Mouse (Mus musculus) bone marrow, adult 2 months (tissue): ENCODE results near the gene Olfr149.

Source experiments
- CTCF ChIP-seq: fragments of 200-500 bp; IDR thresholded peaks from 2 replicates; pipeline ENCODE4 v1.5.1; 2011; ENCODE audit warnings: low read length, control low read depth; ENCODE audit not compliant: control insufficient read depth, insufficient read depth
- POLR2A ChIP-seq: fragments of 200-500 bp; IDR thresholded peaks from 2 replicates; pipeline ENCODE4 v1.6.1; 2011; ENCODE audit warnings: low read depth, mild to moderate bottlenecking, control low read depth, low read length, borderline replicate concordance; ENCODE audit not compliant: control insufficient read depth

GRCm38 (mm10) chr9:39711053-39711452 lies 4.1 kb upstream of the Olfr149 start, which contains the start of gene Olfr965:
- TF ChIP-seq CTCF, result no peak
- no peak for TF ChIP-seq POLR2A
